Mouse (Mus musculus) megakaryocyte, embryonic 14.5 days (primary cell): Measurements from ENCODE around the gene March8.

Source experiments
- FLI1 ChIP-seq: IDR thresholded peaks from 2 replicates; pipeline ENCODE4 v1.6.1; 2012; ENCODE audit warnings: low read length, inconsistent platforms, mixed read lengths
- GATA1 ChIP-seq: IDR thresholded peaks from 3 replicates; pipeline ENCODE4 v1.6.1; 2012; ENCODE audit warnings: mixed read lengths, low read length, inconsistent platforms, borderline replicate concordance

- no peak for TF ChIP-seq FLI1
- TF ChIP-seq GATA1, result no peak
Observed at GRCm38 (mm10) chr6:116331396-116331795, 6.4 kb upstream of the March8 start.
